Mouse (Mus musculus): ENCODE results near the gene Tmod3. TPM values are rescaled to one million over a fixed set of nuclear protein-coding genes. Genes with fewer than 3 reads are reported as not detected.

Gene Tmod3
- polyA plus RNA-seq (2016; fragmentation: Nextera tagmentation; extraction: Ambion mirVana): 102 and 106 TPM in 2 replicates

- peak; percentile 95 for DNase-seq (ENCODE audit: low spot score)
- H3K27ac ChIP-seq: peak within 1 kb of the TSS; percentile 89
- no peaks in the 10 kb centered on the region for H3K27me3 ChIP-seq (ENCODE audit: low read depth, poor library complexity, severe bottlenecking)
- no peaks in the 10 kb centered on the region for H3K36me3 ChIP-seq
- 4% methylated on average over 21 of the region's 21 CpGs for WGBS
- H3K4me1 ChIP-seq: peaks cover 21% of the 10 kb centered on the region
- H3K4me3 ChIP-seq: peak within 1 kb of the TSS; percentile 92
- H3K9me3 ChIP-seq (replicated peaks): no peaks in the 10 kb centered on the region
Observed at GRCm38 (mm10) chr9:75559512-75560012, at the start of gene Tmod3. TSS of gene Tmod3 (minus strand) at chr9:75559657.

DNA sequence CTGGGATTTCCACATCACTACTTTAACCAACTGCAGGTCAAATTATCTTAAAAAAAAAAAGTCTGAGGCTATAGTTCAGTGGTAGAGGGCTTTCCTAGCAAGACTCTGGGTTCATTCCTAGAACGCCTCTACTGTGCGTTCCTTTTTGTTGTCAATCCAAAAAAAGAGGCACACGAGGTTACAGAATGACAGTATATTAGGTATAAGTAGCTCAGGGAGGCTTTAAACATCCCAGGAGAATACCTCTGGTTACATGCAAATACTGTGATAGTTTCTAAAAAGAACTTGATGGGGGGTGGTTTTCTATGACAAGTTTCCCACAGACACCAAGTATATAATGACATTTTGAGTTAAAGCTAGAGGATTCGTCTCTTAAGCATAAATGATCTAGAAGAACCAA is 48.0 kb upstream of the Tmod3 start:
- peaks cover 3% of the 10 kb centered on the region; the same call in 1 of the 2 replicates for H3K36me3 ChIP-seq
- peaks cover 10% of the 10 kb centered on the region for H3K4me1 ChIP-seq
- no peak for DNase-seq (ENCODE audit: low spot score)
- 93% methylated on average over 4 of the region's 4 CpGs for WGBS
- H3K4me3 ChIP-seq: no peak overlapping the region
- H3K27me3 ChIP-seq (ENCODE audit: low read depth, poor library complexity, severe bottlenecking): no peaks in the 10 kb centered on the region
- no peak overlapping the region for H3K27ac ChIP-seq
- H3K9me3 ChIP-seq (replicated peaks): no peaks in the 10 kb centered on the region

GRCm38 (mm10) chr9:75601510-75601909 is 42.1 kb upstream of the Tmod3 start:
- peaks cover 6% of the 10 kb centered on the region; the same call in 1 of the 2 replicates for H3K4me1 ChIP-seq
- H3K9me3 ChIP-seq (replicated peaks): no peaks in the 10 kb centered on the region
- no peak for DNase-seq (ENCODE audit: low spot score)
- H3K27ac ChIP-seq: no peak overlapping the region
- H3K27me3 ChIP-seq (ENCODE audit: low read depth, poor library complexity, severe bottlenecking): no peaks in the 10 kb centered on the region
- WGBS: 50% methylated on average over 12 of the region's 12 CpGs
- peaks cover 3% of the 10 kb centered on the region; the same call in 1 of the 2 replicates for H3K36me3 ChIP-seq
- no peak overlapping the region for H3K4me3 ChIP-seq

GRCm38 (mm10) chr9:75600166-75600934 is 40.9 kb upstream of the Tmod3 start:
- Histone ChIP-seq H3K4me1 (peaks cover 6% of the 10 kb centered on the region; the same call in 1 of the 2 replicates), H3K27ac (no peak overlapping the region), H3K9me3 (replicated peaks) (no peaks in the 10 kb centered on the region), H3K27me3 (ENCODE audit: low read depth, poor library complexity, severe bottlenecking) (no peaks in the 10 kb centered on the region), H3K4me3 (no peak overlapping the region), H3K36me3 (peaks cover 3% of the 10 kb centered on the region; the same call in 1 of the 2 replicates)
- WGBS: 77% methylated on average over 7 of the region's 7 CpGs
- no peak for DNase-seq (ENCODE audit: low spot score)

DNA sequence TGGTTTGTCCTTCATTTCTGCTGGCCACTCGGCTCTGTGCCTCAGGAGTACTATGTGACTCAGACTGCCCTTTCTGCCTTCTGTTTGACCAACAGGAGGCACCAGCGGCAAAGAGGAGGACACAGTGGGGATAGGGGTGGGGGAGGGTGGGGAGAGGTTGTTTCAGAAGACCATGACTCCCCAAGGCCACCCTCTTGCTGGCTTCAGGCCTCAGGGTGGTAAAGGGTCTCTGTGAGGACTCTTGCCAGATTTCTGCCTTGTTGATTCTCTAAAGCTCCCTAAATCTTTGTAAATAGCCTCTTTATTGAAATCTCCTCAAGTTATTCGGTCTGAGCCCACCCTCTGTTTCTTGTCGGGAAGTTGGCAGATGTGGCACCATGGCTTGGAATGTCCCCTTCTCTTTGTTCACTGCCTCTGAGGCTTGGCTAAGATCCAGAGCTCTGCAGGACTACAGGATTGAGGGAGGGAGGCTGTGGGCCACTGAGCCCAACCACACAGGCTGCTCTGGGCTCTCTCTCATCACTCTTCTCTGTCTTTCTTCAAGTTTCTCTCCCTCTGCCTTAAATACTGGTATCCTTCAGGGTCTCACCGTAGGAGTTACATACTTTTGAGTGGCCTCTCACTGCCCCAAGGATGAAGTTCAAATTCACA is 39.9 kb upstream of the Tmod3 start:
- no peak for DNase-seq (ENCODE audit: low spot score)
- Histone ChIP-seq H3K4me1 (peaks cover 6% of the 10 kb centered on the region; the same call in 1 of the 2 replicates), H3K36me3 (0 out of 2 replicates have a peak, but pooled peaks cover under 1% of the 10 kb centered on the region), H3K27me3 (ENCODE audit: low read depth, poor library complexity, severe bottlenecking) (no peaks in the 10 kb centered on the region), H3K27ac (no peak overlapping the region), H3K4me3 (no peak overlapping the region), H3K9me3 (replicated peaks) (no peaks in the 10 kb centered on the region)
- 70% methylated on average over 5 of the region's 5 CpGs for whole genome bisulfite sequencing

DNA sequence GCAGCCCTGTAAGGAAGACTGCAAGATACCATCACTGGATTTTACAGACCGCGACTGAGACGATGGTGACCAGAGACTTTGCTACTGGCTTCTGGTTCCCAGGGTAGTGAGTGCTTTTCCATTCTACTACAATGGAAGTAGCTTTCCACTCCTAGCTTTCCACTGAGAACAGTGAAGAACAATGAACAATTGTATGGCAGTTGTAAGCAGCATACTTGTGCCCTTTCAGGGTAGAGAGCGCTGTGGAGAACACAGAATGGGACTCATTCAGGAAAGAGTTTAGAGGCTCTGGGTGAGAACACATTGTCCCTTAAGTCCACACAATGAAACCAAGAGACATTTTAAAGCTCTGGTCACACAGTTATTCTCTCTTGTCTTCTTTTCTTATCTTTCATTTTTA is 38.1 kb upstream of the Tmod3 start:
- no peaks in the 10 kb centered on the region for H3K27me3 ChIP-seq (ENCODE audit: low read depth, poor library complexity, severe bottlenecking)
- 94% methylated on average over 4 of the region's 4 CpGs for WGBS
- no peak for DNase-seq (ENCODE audit: low spot score)

GRCm38 (mm10) chr9:75597036-75597435 is 37.6 kb upstream of the Tmod3 start:
- 90% methylated on average over 13 of the region's 13 CpGs for WGBS
- Histone ChIP-seq H3K4me1 (peaks cover 6% of the 10 kb centered on the region; the same call in 1 of the 2 replicates), H3K9me3 (replicated peaks) (no peaks in the 10 kb centered on the region), H3K27ac (no peak overlapping the region), H3K4me3 (no peak overlapping the region), H3K27me3 (ENCODE audit: low read depth, poor library complexity, severe bottlenecking) (no peaks in the 10 kb centered on the region), H3K36me3 (peaks cover 8% of the 10 kb centered on the region; the same call in 1 of the 2 replicates)
- no peak for DNase-seq (ENCODE audit: low spot score)

More for the DNA sequence above, 38.1 kb upstream of the Tmod3 start:
- Histone ChIP-seq H3K36me3 (0 out of 2 replicates have a peak, but pooled peaks cover 4% of the 10 kb centered on the region), H3K4me3 (no peak overlapping the region), H3K9me3 (replicated peaks) (no peaks in the 10 kb centered on the region), H3K27ac (no peak overlapping the region), H3K4me1 (peaks cover 6% of the 10 kb centered on the region; the same call in 1 of the 2 replicates)

DNA sequence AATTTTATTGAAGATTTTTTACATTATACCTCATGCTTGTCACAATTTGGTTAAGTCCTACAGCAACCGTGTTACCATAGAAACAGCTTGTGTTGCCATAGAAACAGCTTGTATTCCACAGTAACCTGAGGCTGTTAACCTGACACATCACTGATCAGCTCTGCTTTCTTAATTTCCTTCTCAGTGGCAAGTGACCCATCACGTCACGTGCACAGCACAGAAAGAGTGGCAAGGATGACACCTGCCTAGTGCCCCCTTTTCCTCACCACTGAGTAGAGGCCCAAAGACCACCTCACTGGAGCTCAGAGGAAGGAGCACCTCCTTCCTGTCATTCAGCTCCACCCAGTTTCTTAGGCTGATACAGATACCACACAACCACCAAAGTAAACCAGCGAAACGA is 34.0 kb upstream of the Tmod3 start:
- Histone ChIP-seq H3K36me3 (peaks cover 24% of the 10 kb centered on the region), H3K4me3 (no peak overlapping the region), H3K27me3 (ENCODE audit: low read depth, poor library complexity, severe bottlenecking) (no peaks in the 10 kb centered on the region), H3K4me1 (no peaks in the 10 kb centered on the region), H3K9me3 (replicated peaks) (no peaks in the 10 kb centered on the region), H3K27ac (no peak overlapping the region)
- DNase-seq (ENCODE audit: low spot score): no peak
- 85% methylated on average over 5 of the region's 5 CpGs for WGBS

- H3K4me3 ChIP-seq: no peak overlapping the region
- DNase-seq (ENCODE audit: low spot score): no peak
- no peaks in the 10 kb centered on the region for H3K9me3 ChIP-seq (replicated peaks)
- no peaks in the 10 kb centered on the region for H3K27me3 ChIP-seq (ENCODE audit: low read depth, poor library complexity, severe bottlenecking)
- WGBS: 89% methylated on average over 15 of the region's 15 CpGs
- no peak overlapping the region for H3K27ac ChIP-seq
- no peaks in the 10 kb centered on the region for H3K4me1 ChIP-seq
- H3K36me3 ChIP-seq: peaks cover 33% of the 10 kb centered on the region
Observed at GRCm38 (mm10) chr9:75589850-75590790, 30.7 kb upstream of the Tmod3 start.

DNA sequence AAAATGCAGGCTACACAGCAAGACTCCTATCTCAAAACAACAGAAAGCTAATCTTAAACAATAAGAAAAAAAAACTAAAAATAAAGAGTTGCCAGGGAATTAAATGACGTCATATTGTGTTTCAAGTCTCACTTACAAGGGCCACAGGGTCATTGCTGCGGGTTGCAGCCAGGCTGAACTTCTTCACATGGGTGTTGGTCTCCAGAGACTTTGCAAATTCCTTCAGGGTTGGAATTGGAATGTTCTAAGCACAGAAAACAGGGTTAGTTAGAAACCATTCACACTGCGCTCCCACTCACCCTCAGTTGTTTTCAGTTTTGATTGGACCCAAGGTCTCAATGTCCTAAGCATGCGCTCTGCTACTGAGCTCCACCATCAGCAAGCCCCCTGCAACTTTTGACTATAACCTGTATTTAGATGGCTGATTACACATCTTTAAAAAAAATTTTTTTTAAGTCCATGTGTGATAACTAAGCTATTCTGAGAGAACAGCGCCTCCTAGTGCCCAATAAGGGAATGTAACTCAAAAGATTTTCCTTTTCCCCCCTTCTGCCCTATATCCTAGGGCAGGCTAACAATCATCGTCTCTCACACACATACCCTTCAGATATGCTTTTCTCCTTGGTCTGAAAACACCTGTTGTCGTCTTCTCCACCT is 22.4 kb upstream of the Tmod3 start:
- DNase-seq (ENCODE audit: low spot score): no peak
- 53% methylated on average over 7 of the region's 7 CpGs for WGBS

GRCm38 (mm10) chr9:75579321-75579720 is 19.9 kb upstream of the Tmod3 start:
- Histone ChIP-seq H3K4me3 (no peak overlapping the region), H3K4me1 (no peaks in the 10 kb centered on the region), H3K36me3 (peaks cover 16% of the 10 kb centered on the region), H3K27me3 (ENCODE audit: low read depth, poor library complexity, severe bottlenecking) (no peaks in the 10 kb centered on the region), H3K9me3 (replicated peaks) (no peaks in the 10 kb centered on the region), H3K27ac (no peak overlapping the region)
- 93% methylated on average over 6 of the region's 6 CpGs for WGBS
- DNase-seq (ENCODE audit: low spot score): no peak

More for the DNA sequence above, 22.4 kb upstream of the Tmod3 start:
- Histone ChIP-seq H3K4me1 (no peaks in the 10 kb centered on the region), H3K27ac (no peak overlapping the region), H3K4me3 (no peak overlapping the region), H3K9me3 (replicated peaks) (no peaks in the 10 kb centered on the region), H3K36me3 (peaks cover 11% of the 10 kb centered on the region), H3K27me3 (ENCODE audit: low read depth, poor library complexity, severe bottlenecking) (no peaks in the 10 kb centered on the region)
